Mouse (Mus musculus) hematopoietic stem cell, adult 5-6 weeks (primary cell): ENCODE measurements around the gene Lst1. TPM values are rescaled to one million over a fixed set of nuclear protein-coding genes. Genes with fewer than 3 reads are reported as not detected.
A peak's percentile ranks its signal among the peaks of the same experiment; 100 is the strongest.

ENCODE experiments used
- ATAC-seq, 2 experiments: fragments of 125-278 bp in 1 of 2; replicated peaks in 1 of 2; 2 replicates each; pipeline ENCODE4 v1.8.0; 2016 to 2017; ENCODE audit warnings: inconsistent platforms in 2 of 2, mild to moderate bottlenecking in 2 of 2, moderate number of reproducible peaks in 2 of 2, low read depth in 1 of 2, moderate TSS enrichment in 1 of 2; ENCODE audit not compliant: low FRiP score in 2 of 2, poor library complexity in 2 of 2, severe bottlenecking in 2 of 2, insufficient read depth in 1 of 2, low TSS enrichment in 1 of 2
- total RNA-seq: library from RNA; stranded (forward); fragments of 172-1452, 232-1000 nt; gene quantifications from 2 replicates; pipeline ENCODE4 v1.2.3, GENCODE M21; 2017

Gene Lst1
- total RNA-seq, 1 experiment from 2014 or later, result 85.1 TPM

DNA sequence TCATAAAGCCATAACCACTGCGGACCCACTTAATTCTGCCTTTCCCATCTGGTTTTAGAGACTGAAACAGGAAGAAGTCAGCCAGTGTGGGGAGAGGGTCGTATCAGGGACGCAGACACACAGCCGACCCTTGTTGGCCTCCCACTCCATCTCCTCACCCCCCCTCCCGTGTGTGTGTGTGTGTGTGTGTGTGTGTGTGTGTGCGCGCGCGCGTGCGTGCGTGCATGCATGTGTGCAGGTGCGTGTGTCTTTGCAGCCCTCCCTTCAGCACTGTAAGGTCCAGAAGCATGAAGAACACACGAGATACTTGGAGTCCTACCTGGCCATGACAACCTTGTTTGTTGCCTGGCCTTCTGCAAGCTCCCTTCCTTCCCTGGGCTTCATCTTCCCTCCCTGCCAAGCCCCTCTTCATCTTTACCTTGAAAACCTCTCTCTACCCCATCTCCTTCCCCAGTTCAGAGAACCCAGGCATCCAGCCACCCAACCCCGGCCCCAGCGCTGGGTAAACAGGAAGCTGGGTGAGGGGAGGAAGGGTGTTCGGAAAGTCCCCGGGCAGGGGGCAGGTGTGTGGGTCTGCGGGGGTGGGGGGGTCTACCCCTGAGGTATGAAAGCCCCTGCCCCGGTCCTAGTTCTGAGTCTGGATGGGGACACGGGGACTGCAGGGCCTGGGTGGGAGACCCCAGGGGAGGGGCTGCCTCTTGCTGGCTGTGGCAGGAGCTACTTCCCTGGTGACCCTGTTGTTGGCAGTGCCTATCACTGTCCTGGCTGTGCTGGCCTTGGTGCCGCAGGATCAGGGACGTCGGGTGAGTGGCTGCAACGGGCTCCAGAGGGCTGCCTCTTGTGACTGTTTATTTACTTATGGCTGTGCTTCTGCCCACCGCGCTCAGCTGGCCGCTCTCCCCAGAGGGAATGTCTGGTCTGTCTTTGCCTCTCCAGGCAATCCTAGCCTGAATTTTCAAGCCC, 5.9 kb upstream of the Lst1 start, which contains the start of gene Ltb:
TSS of gene Ltb (plus strand) at position 559 of the 963 bp plus-strand sequence.
- no peak for ATAC-seq

DNA sequence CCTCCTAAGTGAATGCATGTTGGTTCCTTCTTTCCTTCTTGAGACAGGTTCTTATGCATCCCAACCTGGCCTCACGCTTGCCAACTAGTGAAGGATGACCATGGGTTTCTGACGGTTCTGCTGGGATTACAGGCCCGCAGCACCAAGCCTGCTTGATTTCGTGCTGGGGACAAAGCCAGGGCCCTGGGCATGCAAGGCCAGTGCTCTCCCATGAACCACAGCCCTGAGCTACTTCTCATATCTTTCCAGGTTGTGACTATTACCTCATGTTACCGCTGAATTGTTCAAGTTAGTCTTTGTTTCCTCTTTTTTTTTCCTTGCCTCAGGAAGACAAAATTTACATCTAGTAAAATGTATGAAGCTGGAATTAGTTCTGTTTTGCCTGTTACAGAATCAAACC, 4.7 kb upstream of the Lst1 start:
- peak in 1 of 2 experiments; percentile 41; a peak in 2 of 4 replicates for ATAC-seq

GRCm38 (mm10) chr17:35191723-35192122, 3.5 kb upstream of the Lst1 start:
- ATAC-seq, result no peak

DNA sequence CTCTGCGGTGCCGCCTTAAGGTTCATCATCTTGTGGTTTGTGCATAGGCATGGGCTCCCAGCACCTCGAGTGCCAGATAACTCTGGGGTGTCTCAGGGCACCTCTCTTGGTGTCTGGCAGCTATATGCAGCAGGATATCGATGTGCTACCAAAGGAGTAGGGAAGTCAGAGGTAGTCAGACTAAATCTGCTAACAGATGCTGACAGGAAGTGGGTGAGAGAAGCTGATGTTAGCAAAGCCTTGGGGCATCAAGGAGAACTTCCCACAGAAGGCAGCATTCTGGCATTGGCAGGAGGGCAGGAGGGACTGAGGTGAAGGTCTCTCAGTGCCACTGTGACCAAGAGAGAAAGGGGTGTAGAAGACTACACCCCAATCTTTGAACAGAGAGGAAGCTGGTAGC, 1.9 kb upstream of the Lst1 start:
- ATAC-seq, result 0 out of 4 replicates have a peak, but pooled peaks have one; percentile 12 to 14

- ATAC-seq, result peak; percentile 38 to 65
Observed at GRCm38 (mm10) chr17:35189186-35189585, 947 bp upstream of the Lst1 start.

- ATAC-seq, result no peak
Observed at GRCm38 (mm10) chr17:35187345-35187744, 894 bp downstream of the Lst1 start.

- ATAC-seq, result peak; percentile 46 to 63; a peak in 3 of 4 replicates
Observed at GRCm38 (mm10) chr17:35186681-35187080, 1.6 kb downstream of the Lst1 start.

DNA sequence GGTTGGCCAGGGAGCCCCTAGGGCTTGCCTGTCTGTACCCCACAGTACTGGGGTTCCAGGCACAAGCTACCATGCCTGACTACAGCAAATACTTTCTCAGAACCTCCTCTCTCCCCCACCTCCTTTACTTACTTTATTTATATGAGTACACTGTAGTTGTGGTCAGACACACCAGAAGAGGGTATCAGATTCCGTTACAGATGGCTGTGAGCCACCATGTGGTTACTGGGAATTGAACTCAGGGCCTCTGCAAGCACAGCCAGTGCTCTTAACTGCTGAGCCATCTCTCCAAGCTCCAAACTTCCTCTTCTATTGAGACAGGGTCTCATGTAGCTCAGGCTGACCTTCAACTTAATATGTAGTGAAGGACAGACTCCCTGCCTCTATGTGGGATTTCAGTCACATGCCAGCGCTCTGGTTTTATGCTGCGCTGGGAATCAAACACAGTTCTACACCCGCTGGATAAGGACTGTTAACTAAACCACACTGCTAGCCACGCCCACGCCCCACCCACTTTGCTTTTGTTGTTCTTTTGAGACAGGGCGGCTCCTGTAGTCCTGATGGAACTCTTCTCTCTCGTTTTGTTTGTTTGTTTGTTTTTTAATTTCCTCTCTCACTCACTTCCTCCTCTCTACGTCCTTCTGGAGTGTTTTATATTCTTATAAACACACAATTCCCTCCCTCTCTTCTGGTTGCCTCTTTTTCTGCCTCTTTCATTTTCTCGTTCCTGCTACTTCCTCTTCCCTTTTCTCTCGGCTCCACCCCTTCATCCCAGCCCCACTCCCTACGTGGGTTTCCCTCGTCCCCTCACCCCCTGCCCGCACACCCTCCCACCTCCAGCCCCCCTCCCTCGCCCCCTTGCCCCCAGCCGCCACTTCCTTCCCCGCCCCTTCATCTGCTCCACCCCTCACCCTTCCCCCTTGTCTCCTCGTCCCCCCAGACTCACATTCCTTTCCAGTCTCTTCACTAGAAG, 2.3 kb downstream of the Lst1 start:
- ATAC-seq, result peak; percentile 42 to 54; a peak in 3 of 4 replicates

- ATAC-seq, result no peak
Observed at GRCm38 (mm10) chr17:35180093-35180492, 8.1 kb downstream of the Lst1 start.

GRCm38 (mm10) chr17:35178528-35178927, 9.7 kb downstream of the Lst1 start:
- peak; percentile 49 to 96 for ATAC-seq

DNA sequence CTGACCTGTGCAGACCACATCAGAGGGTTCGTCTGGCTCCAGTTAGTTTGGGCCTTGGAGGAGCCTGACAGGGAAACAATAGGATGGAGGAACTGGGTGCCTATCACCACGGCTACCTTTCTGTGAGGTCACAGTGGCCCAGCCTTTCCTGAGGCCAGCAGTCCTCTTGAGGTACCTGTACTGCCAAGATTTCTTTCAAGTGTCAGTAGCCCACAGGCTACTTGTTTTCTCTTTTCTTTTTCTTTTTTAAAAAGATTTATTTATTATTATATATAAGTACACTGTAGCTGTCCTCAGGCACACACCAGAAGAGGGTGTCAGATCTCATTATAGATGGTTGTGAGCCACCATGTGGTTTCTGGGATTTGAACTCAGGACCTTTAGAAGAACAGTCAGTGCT, 12.3 kb downstream of the Lst1 start, which contains the start of gene Aif1:
TSS of gene Aif1 (minus strand) at position 101 of the 400 bp plus-strand sequence.
- ATAC-seq, result no peak

DNA sequence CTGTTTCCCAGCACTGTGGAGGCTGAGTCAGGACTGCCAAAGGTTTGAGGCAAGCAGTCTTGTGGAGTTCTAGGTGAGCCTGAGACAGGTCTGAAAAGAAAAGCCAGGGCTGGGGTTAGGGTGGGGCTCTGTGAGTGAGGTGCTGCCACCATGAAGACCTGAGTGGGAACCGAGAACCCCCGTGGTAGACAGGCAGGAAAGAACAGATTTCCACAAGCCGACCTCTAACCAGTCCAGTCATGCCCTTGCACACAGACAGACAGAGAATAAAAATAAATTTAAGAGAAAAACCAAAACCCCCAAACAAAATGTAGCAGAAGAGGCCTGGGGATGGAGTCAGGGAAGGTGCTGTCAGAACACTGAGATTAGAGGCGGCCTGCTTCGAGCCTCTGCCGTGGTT, 12.9 kb downstream of the Lst1 start:
- no peak for ATAC-seq

- ATAC-seq, result no peak
Observed at GRCm38 (mm10) chr17:35174201-35174977, 13.8 kb downstream of the Lst1 start.

GRCm38 (mm10) chr17:35173329-35173728, 14.9 kb downstream of the Lst1 start:
- no peak for ATAC-seq

GRCm38 (mm10) chr17:35172445-35173234, 15.6 kb downstream of the Lst1 start:
- ATAC-seq, result peak in 1 of 2 experiments; percentile 52; a peak in 1 of 4 replicates

GRCm38 (mm10) chr17:35168541-35169207, 19.6 kb downstream of the Lst1 start:
- no peak for ATAC-seq
